Mouse (Mus musculus) thymus, postnatal 25 days (tissue): ENCODE measurements around the gene Slc26a1.

Experiments
- DNase-seq: peaks from one replicate; pipeline ENCODE4 v3.0.0; 2022

Slc26a1 gene

GRCm38 (mm10) chr5:108689091-108689490, 13.7 kb upstream of the Slc26a1 start:
- no peak for DNase-seq

- DNase-seq, result no peak
These were observed 5.5 kb upstream of the Slc26a1 start for GRCm38 (mm10) chr5:108680871-108681270.

GRCm38 (mm10) chr5:108679909-108680308, 4.5 kb upstream of the Slc26a1 start:
- no peak for DNase-seq

GRCm38 (mm10) chr5:108678296-108678854, 3.0 kb upstream of the Slc26a1 start:
- no peak for DNase-seq

GRCm38 (mm10) chr5:108677605-108678295, 2.4 kb upstream of the Slc26a1 start:
- DNase-seq, result no peak

DNA sequence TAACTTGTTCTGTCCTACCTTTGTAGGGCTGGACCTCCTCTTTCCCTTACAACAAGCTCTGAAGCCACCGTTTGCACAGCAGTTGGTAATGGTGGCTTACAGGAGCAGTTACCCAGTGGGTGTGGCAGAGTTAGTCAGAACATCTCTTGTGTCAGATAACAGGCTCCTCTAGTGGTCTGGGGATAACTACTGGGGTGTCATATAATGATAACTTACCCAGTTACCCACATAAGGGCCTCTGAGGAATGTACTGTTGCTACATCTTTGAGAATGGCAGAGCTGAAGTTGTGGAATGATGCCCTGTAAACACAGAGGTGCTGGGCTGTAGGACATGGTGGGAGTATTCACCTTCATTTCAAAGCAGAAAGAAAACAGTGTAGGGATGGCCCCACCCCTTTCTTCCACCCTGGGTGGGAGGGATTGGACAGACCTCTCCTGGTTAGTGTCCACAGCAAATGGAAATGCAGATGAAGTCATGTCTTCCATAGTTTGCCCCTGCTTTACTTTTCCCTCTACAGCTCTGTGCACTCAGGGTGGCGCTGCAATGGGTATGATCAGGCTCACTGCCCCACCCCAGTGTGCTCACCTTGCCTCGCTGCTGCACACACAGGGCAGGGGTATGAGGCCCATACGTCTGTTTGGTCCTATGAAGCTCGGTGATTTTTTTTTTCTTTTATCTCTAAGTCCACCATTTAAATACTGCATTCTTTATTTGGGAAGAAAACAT, 1.6 kb upstream of the Slc26a1 start:
- no peak for DNase-seq

- DNase-seq, result no peak
These were observed 745 bp downstream of the Slc26a1 start for GRCm38 (mm10) chr5:108674624-108675023.

DNA sequence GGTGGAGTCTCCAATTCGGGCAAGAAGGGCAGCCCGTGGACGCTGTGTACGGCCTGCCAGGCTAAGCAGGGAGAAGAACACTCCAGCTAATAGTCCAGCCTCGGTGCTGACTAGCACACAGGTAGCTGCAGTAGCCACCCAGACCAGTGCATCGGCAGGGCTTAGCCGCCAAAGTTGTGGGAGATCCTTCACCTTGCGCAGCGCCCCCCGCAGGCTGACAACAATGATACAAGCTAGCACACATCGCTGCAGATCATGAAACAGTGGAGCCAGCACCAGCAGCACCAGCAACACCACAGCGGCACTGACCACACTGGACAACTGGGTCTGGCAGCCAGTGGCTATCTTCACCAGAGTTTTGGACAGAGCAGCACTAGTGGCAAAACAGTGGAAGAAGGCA, 3.6 kb downstream of the Slc26a1 start:
- no peak for DNase-seq

DNA sequence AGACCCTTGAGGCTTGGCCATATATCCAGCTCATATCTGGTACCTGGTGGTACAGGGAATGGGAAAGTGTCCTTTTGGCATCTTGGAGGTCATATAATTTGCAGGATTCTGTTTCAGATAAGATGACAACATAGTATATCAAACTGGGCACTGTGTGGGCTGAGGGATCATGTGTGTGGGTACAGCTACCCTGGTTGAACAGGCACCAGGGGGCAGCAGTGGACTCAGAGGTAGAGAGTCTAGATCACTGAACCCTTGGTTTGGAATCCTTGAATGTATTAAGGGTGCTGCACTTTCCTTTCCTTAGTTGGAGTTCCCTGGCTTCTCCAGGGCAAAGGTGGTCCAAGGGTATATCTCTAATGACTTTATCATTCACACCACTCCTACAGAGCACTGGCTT, 4.6 kb downstream of the Slc26a1 start:
- peak; percentile 61 for DNase-seq

DNA sequence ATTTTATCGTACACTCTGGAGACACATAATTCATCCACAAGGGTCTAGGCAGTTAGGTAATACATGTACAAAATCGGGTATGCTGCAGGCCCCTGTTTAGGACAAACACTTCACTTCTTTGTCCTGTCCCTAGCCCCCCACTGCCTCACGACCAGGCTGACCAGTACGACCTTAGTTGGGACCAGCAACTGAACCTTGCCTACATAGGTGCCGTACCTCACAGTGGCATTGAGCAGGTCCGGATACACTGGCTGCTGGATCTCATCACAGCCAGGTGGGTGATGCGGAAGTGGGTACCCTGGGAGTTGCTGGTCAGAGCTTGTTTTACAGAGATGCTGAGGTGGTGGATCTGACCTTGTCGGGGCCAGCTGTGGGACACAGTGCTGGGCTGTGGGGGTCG, 5.4 kb downstream of the Slc26a1 start:
- DNase-seq, result no peak

GRCm38 (mm10) chr5:108668977-108669936, 6.1 kb downstream of the Slc26a1 start, which contains the start of gene Dgkq:
Dgkq (minus strand) TSS chr5:108669672.
- DNase-seq, result peak; percentile 86

DNA sequence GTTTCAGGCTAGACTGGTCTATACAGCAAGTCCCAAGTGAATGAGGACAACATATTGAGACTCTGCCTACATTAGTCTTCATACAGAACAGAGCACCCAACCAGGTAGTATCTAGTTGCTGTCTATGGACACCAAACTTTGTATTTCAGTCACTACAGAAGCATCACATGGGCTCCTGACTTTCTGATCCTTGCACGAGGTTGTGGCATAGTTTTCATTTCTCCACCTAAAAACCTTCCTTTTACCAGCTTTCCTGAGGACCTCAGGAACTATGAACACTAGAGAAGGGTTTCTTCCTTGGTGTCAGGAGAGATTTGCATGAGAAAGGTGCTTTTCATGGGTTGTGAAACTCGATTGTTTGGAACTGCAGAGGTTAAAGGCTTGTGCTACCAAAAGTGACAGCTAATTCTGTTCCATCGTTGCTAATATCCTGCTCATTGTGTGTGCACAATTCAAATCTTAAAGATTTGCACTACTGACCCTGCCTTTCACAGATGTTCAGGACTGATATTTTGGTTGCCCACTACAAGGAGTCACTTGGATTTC, 6.9 kb downstream of the Slc26a1 start:
- no peak for DNase-seq

DNA sequence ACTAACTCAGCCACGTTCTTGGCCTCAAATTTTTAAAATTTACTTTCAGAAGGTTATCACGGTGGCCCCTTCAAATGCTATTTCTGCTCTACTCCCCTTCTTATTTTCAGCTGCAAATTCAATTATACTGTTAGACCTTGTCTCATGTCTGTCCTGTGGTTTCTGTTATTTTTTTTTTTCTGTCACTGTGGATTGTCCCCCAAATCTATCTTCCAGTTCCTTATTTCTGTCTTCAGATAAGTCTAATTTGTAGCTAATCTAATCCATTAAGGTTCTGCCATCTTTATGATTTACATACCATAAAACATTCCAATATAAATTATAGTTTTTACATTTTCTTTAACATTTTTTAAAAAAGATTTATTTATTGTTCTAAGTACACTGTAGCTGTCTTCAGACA, 8.0 kb downstream of the Slc26a1 start:
- DNase-seq, result no peak

- DNase-seq, result no peak
These were observed 10.3 kb downstream of the Slc26a1 start for GRCm38 (mm10) chr5:108665066-108665465.

GRCm38 (mm10) chr5:108662772-108663171, 12.6 kb downstream of the Slc26a1 start:
- no peak for DNase-seq

- DNase-seq, result peak; percentile 90
These were observed 14.6 kb downstream of the Slc26a1 start for GRCm38 (mm10) chr5:108660632-108661268.

DNA sequence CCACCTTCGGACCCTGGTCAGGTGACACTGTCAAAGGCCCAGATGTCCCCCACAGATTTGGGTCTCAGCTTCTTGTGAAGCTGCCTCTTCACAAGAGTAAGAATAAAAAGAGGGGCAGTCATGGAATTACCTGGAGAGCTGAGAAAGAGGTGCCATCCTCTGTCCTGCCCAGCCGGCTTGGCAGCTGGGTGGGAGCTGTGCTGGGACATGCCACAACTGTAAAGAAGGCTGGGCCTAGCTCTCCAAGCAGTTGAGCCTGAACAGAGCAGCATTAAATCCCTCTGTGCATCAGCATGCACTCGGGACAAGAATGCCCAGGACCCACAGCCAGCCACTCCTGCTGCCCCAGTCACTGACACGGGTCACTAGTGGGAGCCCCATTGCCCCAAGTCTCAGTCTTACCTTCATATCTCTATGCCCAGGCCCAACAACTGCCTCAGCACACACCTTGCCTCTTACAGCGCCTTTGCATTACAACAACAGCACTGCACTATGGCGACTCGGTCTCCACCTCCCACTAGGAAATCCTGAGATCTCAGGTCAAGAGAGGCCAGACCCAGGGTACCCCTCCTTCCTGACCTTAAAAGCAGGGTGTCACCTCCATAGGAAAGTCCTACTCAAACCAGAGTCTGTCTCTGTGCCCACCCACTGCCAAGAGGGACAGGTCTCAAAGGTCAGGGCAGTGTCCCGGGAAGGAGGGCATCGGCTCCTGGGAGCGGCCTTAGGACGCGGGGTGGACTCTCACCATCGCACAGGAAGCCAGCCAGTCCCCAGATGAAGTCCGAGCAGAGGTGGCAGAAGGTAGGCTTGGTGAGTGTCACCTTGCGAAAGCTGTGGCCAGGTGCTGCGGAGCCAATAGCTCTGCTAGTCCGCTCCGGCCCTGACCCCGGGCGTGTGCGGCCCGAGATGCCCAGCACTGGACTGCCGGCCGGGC, 15.4 kb downstream of the Slc26a1 start, which contains the start of gene Idua:
Idua (plus strand) TSS at position 634 of the 934 bp plus-strand sequence.
- DNase-seq, result peak; percentile 22

GRCm38 (mm10) chr5:108658611-108659010, 16.8 kb downstream of the Slc26a1 start:
- no peak for DNase-seq

DNA sequence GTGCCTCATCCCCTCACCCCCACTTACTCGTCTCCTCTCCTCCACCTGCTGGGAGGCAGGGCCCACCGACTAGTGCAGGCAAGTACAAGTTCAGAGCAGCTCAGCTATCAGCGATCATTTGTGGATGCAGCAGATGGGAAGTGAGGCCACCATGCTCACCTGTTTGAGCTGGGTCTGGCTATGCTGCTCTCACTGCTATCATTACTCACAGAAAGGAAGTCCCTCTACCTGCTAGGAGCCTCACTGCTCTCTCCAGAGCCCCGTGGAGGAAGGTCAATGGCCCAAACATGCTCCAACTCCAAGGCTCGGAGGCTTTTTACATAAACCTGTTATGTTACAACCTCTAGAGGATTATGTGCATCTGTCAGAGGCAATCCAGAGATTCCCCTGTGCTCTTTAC, 18.0 kb downstream of the Slc26a1 start:
- no peak for DNase-seq

- no peak for DNase-seq
These were observed 19.3 kb downstream of the Slc26a1 start for GRCm38 (mm10) chr5:108655891-108656650.
